Mouse (Mus musculus): ENCODE measurements around the gene Cfap97d2.
A peak's percentile ranks its signal among the peaks of the same experiment; 100 is the strongest.
"Not testable (repeated sequence)": the region's sequence is repeated elsewhere in the genome, so short reads cannot be mapped to it uniquely, and the experiment has no call there.

Gene Cfap97d2

GRCm38 (mm10) chr8:13740817-13741613 lies 35.3 kb downstream of the Cfap97d2 start:
- DNase-seq (ENCODE audit: low spot score in 2 of 2): peak; percentile 42 to 74

- not testable (repeated sequence) for DNase-seq (ENCODE audit: low spot score in 2 of 2)
These were observed 40.5 kb downstream of the Cfap97d2 start for GRCm38 (mm10) chr8:13746212-13746611.

- no peak for DNase-seq (ENCODE audit: low spot score in 2 of 2)
These were observed 41.9 kb downstream of the Cfap97d2 start for GRCm38 (mm10) chr8:13747626-13748025.

- peak; percentile 84 to 91 for DNase-seq (ENCODE audit: low spot score in 2 of 2)
These were observed 48.0 kb downstream of the Cfap97d2 start for GRCm38 (mm10) chr8:13753680-13754079.

- no peak for DNase-seq (ENCODE audit: low spot score in 2 of 2)
These were observed 50.8 kb downstream of the Cfap97d2 start for GRCm38 (mm10) chr8:13756480-13756879.

DNA sequence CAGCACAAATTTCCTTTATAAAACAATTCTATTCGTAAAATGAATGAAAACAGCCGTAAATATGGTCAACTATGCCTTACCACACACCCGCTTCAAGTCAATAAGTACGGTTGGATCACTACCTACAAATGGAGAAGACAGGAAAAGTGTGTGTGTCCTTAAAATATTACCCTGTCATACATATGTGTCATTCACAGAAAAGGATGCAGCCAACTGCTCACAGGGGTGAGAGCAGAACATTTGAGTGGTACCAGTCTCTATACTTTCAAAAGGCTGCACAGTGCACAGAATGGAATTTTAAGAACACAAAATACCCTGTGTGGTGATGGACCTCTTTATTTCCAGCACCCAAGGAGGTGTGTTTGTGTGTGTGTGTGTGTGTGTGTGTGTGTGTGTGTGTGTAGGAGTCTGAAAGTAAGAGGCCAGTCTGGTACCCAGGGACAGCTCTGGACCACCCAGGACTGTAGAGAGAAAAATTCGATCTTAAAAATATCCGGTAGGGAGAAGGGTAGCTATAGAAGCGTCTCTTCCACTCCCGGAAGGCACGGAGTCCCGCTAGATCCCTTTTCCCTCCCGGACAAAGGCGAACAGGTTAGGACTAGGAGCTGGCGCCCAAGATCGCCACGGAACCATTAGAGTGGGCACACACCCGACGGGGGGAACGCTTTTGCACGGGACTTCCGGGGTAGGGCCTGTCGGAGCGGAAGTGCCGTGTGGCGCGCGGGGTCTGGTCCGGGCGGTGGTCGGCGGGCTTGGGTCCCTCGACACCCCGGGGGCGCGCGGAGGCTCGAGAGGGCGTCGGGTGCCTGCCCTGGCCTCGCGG lies 51.5 kb downstream of the Cfap97d2 start, which contains the start of gene Cdc16:
Gene Cdc16, plus strand, starts transcription at position 695 of the 823 bp plus-strand sequence.
- DNase-seq (ENCODE audit: low spot score in 2 of 2): peak; percentile 91

- DNase-seq (ENCODE audit: low spot score in 2 of 2): peak; percentile 47 to 74
These were observed 52.4 kb downstream of the Cfap97d2 start for GRCm38 (mm10) chr8:13757805-13758727.

- DNase-seq (ENCODE audit: low spot score in 2 of 2): no peak
These were observed 63.5 kb downstream of the Cfap97d2 start for GRCm38 (mm10) chr8:13769206-13769605.

DNA sequence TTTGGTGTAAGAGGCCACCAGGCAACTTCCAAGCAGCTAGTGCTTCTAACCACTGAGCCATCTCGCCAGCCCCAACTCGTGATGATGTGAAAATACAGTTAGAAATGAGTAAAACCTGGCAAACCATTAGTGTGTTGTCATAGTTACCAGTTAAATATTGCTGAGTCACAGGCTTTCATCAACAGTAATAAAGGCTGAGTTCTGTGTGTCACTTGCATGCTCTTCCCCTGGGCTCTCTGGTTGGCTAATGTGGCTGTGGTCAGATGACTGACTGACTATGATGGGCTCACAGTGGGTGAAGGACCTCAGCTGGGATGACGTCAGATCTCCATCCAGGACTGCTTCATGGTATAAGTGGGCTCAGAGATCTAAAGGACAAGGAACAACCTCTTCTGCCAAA lies 74.8 kb downstream of the Cfap97d2 start:
- no peak for DNase-seq (ENCODE audit: low spot score in 2 of 2)

DNA sequence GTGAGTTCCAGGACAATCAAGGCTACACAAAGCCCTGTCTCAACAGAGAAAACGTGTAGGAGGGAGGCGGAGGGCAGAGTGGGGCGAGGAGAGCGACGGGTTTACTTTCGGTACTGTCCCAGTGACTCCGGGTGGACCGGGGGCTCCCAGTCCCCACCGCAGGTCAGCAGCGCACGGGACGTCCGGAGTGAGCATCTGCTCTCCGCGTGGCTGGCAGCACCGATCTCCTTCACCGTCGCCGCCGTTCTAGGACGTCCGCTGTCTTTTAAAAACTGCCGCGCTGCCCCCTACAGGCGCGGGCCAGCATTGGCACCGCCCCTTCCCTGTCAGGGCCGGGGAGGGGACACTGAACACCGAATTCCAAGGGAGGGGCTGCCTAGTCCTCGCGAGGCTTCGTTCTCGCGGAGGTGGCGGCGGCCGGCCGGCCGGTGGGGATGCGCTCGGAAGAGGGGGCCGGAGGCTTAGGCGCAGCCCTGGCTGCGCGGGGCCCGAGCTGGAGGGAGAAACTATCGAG lies 79.6 kb downstream of the Cfap97d2 start, which contains the start of gene Upf3a:
Gene Upf3a, plus strand, starts transcription at position 366 of the 514 bp plus-strand sequence.
- peak; percentile 91 to 94 for DNase-seq (ENCODE audit: low spot score in 2 of 2)

DNA sequence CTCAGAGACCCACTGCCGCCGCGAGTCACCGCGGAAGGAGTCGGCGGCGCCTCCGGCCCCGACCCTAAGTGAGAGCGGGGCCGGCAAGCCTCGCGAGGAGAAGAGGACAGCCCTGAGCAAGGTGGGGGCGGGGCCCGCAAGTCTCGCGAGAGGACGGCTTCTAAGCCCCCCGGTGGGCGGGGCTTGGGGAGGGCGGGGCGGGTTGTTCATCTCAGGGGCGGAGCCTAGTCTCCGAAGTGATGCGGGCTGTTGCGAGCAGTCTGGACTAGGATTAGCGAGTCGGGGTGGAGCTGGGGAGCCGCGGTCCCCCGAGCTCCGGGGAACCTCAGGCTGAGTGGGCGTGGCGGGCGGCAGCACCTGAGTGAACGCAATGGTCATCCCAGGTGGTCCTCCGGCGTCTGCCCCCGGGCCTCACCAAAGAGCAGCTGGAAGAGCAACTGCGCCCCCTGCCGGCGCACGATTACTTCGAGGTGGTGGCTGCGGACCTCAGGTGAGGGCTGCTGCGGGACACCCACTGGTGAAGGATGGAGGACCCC lies 80.1 kb downstream of the Cfap97d2 start:
- DNase-seq (ENCODE audit: low spot score in 2 of 2): peak; percentile 98 to 99

DNA sequence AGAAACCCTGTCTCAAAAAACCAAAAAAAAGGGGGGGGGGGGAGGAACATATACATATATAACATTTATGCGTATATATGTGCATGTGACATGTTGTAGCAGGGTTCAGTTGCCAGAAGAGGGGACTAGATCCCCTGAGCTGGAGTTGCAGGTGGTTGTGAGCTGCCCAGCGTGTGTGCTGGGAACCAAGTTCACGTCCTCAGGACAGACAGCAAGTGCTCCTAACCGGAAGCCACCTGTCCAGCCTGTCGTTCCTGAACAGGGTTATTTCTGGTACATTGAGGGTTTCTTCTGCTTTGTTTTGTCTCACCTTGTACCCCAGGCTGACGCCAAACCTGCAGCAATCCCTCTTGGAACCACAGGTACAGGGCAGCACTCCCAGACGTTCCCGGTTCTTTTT lies 83.9 kb downstream of the Cfap97d2 start:
- DNase-seq (ENCODE audit: low spot score in 2 of 2): no peak

Measured in spleen, postnatal 10 days (tissue).